Mouse (Mus musculus) megakaryocyte, adult 5-6 weeks (primary cell): Measurements from ENCODE around the gene Snapc4. TPM values are rescaled to one million over a fixed set of nuclear protein-coding genes. Genes with fewer than 3 reads are reported as not detected.

Experiments used
- ATAC-seq: 2 replicates; pipeline ENCODE4 v1.8.0; 2016; ENCODE audit warnings: mild to moderate bottlenecking, inconsistent platforms; ENCODE audit not compliant: poor library complexity, severe bottlenecking
- total RNA-seq, 2 experiments: library from RNA; stranded (forward) in 1 of 2; stranded (reverse) in 1 of 2; fragments of 153-499, 151-499 nt in 1 of 2; fragments of 221-1000, 200-1000 nt in 1 of 2; gene quantifications; 2 replicates each; pipeline versions ENCODE4 v1.2.3 to v1.2.4; 2015 to 2017

Snapc4 gene
- total RNA-seq, 2 experiments from 2014 or later, result 6.1 to 13.3 TPM

- ATAC-seq, result no peak
Observed at GRCm38 (mm10) chr2:26342609-26343490, 37.6 kb downstream of the Snapc4 start.

GRCm38 (mm10) chr2:26342044-26342443 is 38.4 kb downstream of the Snapc4 start:
- no peak for ATAC-seq

GRCm38 (mm10) chr2:26341510-26341981 is 38.9 kb downstream of the Snapc4 start:
- ATAC-seq, result no peak

GRCm38 (mm10) chr2:26339204-26339551 is 41.3 kb downstream of the Snapc4 start:
- no peak for ATAC-seq

- ATAC-seq, result no peak
Observed at GRCm38 (mm10) chr2:26338302-26339203, 41.9 kb downstream of the Snapc4 start.

- ATAC-seq, result no peak
Observed at GRCm38 (mm10) chr2:26330702-26331101, 49.8 kb downstream of the Snapc4 start.

- ATAC-seq, result no peak
Observed at GRCm38 (mm10) chr2:26330056-26330468, 50.4 kb downstream of the Snapc4 start.

- ATAC-seq, result no peak
Observed at GRCm38 (mm10) chr2:26329402-26329801, 51.1 kb downstream of the Snapc4 start.

GRCm38 (mm10) chr2:26327852-26328251 is 52.6 kb downstream of the Snapc4 start:
- ATAC-seq, result no peak; the same call in 1 of the 2 replicates

GRCm38 (mm10) chr2:26325386-26326181 is 54.9 kb downstream of the Snapc4 start:
- peak; percentile 74 for ATAC-seq

- no peak for ATAC-seq
Observed at GRCm38 (mm10) chr2:26324917-26325316, 55.5 kb downstream of the Snapc4 start.

- ATAC-seq, result no peak
Observed at GRCm38 (mm10) chr2:26323589-26324325, 56.7 kb downstream of the Snapc4 start.

- no peak for ATAC-seq
Observed at GRCm38 (mm10) chr2:26320245-26321185, 59.9 kb downstream of the Snapc4 start.

- ATAC-seq, result no peak
Observed at GRCm38 (mm10) chr2:26319519-26320244, 60.8 kb downstream of the Snapc4 start.

GRCm38 (mm10) chr2:26319109-26319508 is 61.3 kb downstream of the Snapc4 start:
- ATAC-seq, result no peak

- ATAC-seq, result no peak
Observed at GRCm38 (mm10) chr2:26317991-26318672, 62.3 kb downstream of the Snapc4 start.

GRCm38 (mm10) chr2:26317371-26317770 is 63.1 kb downstream of the Snapc4 start:
- ATAC-seq, result no peak
